Mouse (Mus musculus): ENCODE measurements around the gene Tepsin. TPM values are rescaled to one million over a fixed set of nuclear protein-coding genes. Genes with fewer than 3 reads are reported as not detected.
A peak's percentile ranks its signal among the peaks of the same experiment; 100 is the strongest.

Tepsin gene
- total RNA-seq, 2 experiments from 2014 or later = 4.5 to 5.5 TPM

DNA sequence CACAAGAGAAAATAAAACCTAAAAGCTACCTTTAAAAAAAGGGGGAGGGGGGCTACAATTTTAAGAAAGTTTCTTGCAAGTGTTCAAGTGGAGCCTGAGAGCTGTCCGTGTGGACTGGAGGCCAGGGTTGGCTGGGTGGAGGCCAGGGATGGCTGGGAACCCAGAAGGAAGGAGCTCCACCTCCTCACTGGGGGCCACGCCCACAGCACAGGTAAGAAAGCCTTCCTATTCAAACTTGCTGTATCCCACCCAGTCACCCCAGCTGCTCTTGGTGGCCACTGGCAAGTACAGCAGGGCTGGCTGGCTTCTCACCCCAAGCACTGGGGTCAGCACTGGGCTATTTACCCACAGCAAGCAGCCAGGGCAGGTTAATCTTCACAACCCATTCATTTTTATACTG, 8.5 kb upstream of the Tepsin start:
- intact Hi-C loops (cut with DNase I) = no loop called here
- no peak overlapping the region for H3K27ac ChIP-seq
- DNase-seq = no peak
- no peak overlapping the region for H3K4me3 ChIP-seq
- TF ChIP-seq CTCF (IDR thresholded peaks at IDR 0.05) = no peak

DNA sequence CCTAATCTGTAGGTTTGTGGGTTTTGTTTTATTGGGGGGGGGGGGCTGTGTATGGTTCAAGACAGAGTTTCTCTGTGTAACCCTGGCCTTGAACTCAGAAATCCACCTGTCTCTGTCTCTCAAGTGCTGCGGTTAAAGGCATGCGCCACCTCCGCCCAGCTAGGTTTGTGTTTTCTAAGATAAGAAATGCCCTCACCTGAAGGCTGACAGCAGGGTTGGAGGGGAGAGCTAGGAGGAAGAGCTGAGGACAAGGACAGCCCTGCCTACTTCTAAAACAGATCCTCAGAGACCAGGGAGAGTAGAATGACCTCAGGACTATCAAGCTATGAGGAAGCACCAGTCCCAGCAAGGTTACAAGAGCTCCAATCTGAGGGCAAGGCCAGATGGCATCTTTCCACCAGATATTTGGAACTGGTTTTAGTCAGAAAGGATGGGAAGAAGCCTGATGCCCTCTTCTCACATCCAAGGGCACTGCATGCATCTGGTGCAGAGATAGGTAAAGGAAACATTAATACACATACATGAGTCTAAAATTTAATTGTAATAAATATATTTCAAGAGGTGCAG, 5.0 kb upstream of the Tepsin start:
- H3K27ac ChIP-seq = no peak overlapping the region
- no peak for TF ChIP-seq CTCF (IDR thresholded peaks at IDR 0.05)
- DNase-seq = no peak
- intact Hi-C loops (cut with DNase I) = no loop called here
- H3K4me3 ChIP-seq = no peak overlapping the region

DNA sequence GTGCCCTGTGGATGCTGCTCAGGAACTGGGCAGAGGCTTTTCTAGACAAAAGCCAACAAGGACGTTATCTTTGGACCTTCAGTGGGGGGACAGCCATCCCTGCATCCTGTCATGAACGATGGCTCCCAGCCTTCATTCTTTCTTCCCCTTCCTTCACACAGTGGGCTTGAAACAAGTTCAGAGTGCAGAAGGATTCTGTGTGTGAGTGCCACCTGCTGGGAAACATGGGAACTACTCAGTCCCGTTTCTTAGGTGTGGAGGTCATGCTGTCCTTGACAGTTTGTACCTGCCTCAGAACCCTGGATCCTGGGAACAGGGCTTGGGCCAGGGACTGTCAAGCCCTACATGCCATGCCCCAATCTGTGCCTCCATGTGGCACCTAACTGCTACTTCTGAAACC, 2.5 kb upstream of the Tepsin start:
- intact Hi-C loops (cut with DNase I) = loop anchor here (1.0 kb wide), 1 partner anchor 72 kb away; no protein-coding TSS in a partner anchor
- Histone ChIP-seq H3K27ac (peak overlapping the region; percentile 71), H3K4me3 (no peak overlapping the region)
- DNase-seq = peak; percentile 68
- peak; percentile 83 for TF ChIP-seq CTCF (IDR thresholded peaks at IDR 0.05)

DNA sequence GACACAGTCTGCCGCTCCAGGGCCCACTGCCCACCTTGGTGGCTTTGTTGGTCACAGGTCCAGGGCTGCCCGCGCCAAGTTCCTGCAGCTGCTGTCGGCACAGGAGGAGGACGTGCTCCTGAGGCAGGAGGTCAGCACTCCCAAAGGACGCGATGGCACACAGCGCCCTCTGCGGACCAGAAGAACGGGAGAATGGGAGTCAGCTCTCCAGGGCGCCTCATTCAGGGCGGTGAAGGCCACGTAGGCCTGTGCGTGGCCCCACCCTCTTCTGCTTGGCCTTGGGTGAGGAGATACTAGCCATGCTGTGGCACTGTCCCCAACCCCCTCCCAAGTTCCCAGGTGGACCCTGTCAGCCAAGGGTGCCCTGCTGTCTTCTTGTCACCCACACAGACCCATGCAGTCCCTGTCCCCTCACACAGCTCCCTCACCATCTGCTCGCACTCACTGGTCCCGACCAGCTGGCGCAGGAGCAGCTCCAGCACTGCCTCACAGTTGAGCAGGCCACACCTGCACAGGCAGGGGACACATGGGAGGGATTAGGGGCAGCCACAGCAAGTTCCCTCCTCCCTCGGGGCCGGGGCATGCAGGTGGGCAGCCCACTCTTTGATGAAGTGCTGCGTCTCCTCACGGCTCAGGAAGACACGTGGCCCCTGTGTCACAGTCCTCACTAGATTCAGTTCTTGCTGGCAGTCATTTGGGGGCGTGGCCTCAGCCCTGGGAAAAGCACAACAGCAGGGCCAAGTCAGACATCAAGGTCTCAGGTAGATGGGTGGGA, 5.5 kb downstream of the Tepsin start:
- H3K4me3 ChIP-seq = no peak overlapping the region
- TF ChIP-seq CTCF (IDR thresholded peaks at IDR 0.05) = no peak
- intact Hi-C loops (cut with DNase I) = no loop called here
- no peak overlapping the region for H3K27ac ChIP-seq
- no peak for DNase-seq

DNA sequence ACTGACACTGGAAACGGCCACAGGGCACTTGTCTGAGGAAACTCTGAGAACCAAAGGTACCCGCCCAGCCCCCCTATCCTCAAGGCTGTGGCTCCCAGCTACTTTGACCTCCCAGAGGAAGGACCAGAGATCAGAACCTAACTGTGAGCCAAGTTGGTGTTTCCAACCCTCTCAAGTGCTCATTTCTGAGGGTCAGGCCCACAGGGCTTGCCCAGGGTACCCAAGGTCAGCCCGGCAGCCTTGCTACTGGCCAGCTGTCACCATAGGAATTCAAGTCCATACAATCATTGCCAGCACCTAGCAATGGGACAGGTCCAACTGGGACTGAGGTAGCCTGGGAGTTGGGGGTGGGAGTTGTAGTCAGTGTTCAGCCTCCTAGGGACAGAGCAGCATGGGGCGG, 7.9 kb downstream of the Tepsin start:
- no peak for TF ChIP-seq CTCF (IDR thresholded peaks at IDR 0.05)
- intact Hi-C loops (cut with DNase I) = no loop called here
- no peak overlapping the region for H3K4me3 ChIP-seq

DNA sequence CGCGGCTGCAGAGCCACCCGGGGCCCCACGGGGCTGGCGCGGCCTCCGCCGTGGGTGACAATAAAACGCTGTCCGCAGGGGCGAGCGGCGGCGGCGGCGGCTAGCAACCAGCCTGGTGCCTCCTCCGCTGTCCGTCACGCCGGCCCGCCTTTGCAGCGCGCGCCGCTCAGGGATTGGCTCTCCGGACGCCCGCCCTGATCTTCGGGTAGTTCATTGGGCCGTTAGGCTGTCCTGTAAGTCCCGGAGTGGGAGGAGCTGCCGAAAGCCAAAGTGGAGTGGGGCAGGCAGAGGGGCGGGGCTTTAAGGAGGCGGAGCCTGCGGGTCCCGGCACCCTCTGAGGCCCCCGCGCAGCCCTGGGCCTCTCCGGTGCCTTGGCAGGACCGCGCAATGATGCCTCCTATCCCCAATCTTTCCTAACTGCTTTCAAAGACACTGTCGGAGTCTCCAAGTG, 11.8 kb downstream of the Tepsin start, which contains the start of gene Cep131:
TSS of gene Cep131 (minus strand) at position 126 of the 451 bp plus-strand sequence.
- Histone ChIP-seq H3K4me3 (peak within 1 kb of the TSS; percentile 80), H3K27ac (peak within 1 kb of the TSS; percentile 95)
- peak; percentile 99 for DNase-seq
- TF ChIP-seq CTCF (IDR thresholded peaks at IDR 0.05) = no peak
- intact Hi-C loops (cut with DNase I) = no loop called here

More for the DNA sequence above, 7.9 kb downstream of the Tepsin start:
- H3K27ac ChIP-seq = no peak overlapping the region
- DNase-seq = no peak

DNA sequence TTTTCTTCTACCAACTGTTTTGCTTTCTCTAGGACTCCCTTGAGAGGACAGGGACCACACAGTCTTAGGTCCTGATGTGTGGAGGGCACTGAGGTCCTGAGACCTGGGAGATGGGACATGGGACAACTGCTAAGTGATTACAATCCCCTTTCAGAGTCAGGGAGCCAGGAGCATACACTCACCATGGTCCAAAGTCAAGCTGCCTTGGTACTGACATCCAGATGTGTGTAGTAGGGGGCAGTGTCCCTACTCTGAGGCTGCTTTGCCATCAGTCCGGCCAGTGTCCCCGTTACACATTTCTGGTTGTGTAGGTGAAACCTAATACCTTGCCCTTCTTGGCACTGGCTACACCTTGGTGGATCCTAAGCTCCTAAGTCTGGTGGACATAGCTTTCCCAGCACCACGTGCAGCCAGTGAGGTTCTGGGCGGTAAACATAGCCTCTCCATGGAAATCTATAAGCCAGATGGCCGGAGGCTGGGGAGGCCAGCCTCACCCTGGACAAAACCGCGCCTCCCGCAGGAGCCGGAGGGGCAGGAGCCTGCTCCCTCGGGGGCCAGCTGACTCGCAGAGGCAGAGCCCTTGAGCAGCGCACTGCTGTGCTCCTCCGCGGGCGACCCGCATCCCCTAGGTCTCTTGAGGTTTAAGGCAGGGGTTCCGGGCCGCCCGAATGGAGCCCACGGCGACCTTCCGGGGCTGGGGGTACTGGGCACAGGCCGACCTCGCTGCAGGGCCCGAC, 12.5 kb downstream of the Tepsin start:
- Histone ChIP-seq H3K27ac (peak overlapping the region; percentile 95), H3K4me3 (peak overlapping the region; percentile 80)
- TF ChIP-seq CTCF (IDR thresholded peaks at IDR 0.05) = no peak
- DNase-seq = peak; percentile 73
- intact Hi-C loops (cut with DNase I) = no loop called here

DNA sequence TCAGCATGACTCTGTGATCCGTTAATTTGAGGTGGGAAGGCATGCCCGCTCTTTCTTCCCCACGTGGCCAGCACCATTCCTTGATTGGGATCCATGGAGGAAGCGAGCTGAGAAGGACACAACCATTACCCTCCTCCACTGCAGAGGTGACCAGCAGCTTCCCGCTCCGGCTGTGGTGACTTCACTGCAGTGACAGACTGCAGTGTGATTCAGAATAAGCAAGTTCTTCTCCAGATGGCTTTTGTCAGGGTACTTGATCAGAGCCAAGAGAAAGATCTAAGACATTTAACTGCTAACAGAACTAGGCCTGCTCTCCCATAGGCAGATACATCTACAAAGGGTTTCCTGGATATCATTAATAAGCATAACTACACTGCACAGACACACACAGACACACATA, 18.2 kb downstream of the Tepsin start:
- DNase-seq = no peak
- no peak overlapping the region for H3K4me3 ChIP-seq
- H3K27ac ChIP-seq = no peak overlapping the region
- intact Hi-C loops (cut with DNase I) = no loop called here
- no peak for TF ChIP-seq CTCF (IDR thresholded peaks at IDR 0.05)

DNA sequence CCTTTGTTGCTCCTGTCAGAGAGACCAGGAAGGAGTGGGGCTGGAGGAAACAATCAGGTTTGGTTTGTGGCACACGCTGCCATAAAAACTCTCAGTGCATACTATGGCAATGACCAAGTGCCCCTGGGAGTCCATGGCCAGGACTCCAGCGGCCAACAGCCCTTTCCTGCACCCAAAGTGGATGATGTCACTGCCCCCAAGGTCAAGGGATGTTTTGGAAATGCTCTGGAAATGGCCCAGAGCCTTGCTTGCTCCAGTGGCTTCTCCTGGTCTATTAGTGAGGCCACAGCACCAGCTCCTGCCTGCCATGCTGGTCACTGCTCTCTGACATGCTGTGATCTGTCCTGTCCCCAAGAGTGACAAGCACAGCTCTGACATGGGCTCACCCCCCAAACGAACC, 22.3 kb downstream of the Tepsin start:
- Histone ChIP-seq H3K27ac (no peak overlapping the region), H3K4me3 (no peak overlapping the region)
- intact Hi-C loops (cut with DNase I) = no loop called here
- TF ChIP-seq CTCF (IDR thresholded peaks at IDR 0.05) = no peak
- DNase-seq = no peak

DNA sequence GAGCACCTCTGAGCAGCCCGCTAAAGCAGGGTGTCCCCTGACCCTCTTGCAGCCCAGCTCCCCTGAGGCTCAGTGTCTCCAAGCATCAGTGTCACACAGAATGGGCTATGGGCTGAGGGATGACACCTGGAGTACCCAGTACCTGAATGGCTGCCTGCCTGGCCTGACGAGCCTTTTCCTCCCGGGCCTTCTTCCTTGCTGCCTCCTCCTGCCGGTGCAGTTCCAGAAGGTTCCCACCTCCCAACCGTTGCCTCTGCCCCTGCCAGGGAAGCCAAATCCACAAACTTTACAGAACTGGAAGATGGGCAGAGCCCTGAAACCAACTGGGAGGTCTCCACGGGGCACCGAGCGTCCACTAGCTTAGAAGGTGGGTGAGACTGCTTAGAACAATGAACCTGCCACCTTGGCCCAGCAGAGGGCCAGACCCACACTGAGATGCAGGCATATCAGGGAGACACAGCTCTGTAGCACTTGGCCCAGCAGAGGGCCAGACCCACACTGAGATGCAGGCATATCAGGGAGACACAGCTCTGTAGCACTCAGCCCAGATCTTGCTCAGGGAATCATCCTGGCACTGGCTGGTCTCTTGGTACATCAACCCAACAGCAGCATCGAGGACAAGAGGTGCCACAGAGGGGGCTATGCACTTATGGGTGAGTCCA, 25.4 kb downstream of the Tepsin start:
- Histone ChIP-seq H3K27ac (no peak overlapping the region), H3K4me3 (no peak overlapping the region)
- intact Hi-C loops (cut with DNase I) = no loop called here
- no peak for DNase-seq
- TF ChIP-seq CTCF (IDR thresholded peaks at IDR 0.05) = no peak

DNA sequence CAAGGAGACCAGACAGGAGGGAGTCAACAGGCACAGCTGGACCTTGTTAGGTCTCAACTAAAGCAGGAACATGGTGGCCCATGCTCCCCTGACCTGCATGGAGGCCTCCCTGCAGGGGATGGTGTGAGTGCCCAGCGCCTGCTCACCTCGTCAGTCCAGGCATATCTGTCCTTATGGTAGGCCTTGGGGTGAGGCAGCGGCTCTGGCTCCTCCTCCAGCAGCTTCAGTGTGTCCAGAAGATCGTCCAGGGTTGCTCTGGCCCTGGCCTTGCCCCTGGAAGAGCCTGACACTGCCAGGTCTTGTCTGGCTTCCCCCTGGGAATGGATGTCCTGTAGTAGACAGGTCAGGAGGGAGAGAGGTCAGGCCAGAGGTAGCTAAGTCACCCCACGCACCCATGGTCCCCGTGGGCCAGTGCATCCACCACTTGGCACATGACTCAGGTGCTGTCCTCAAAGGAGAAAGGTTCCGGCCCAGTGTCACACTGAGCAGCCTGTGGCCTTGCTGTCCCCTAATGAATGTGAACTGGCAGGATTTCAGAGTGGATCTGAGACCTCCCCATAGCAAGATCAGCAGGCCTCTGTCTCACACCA, 26.7 kb downstream of the Tepsin start:
- H3K27ac ChIP-seq = no peak overlapping the region
- DNase-seq = no peak
- TF ChIP-seq CTCF (IDR thresholded peaks at IDR 0.05) = no peak
- intact Hi-C loops (cut with DNase I) = no loop called here
- no peak overlapping the region for H3K4me3 ChIP-seq

DNA sequence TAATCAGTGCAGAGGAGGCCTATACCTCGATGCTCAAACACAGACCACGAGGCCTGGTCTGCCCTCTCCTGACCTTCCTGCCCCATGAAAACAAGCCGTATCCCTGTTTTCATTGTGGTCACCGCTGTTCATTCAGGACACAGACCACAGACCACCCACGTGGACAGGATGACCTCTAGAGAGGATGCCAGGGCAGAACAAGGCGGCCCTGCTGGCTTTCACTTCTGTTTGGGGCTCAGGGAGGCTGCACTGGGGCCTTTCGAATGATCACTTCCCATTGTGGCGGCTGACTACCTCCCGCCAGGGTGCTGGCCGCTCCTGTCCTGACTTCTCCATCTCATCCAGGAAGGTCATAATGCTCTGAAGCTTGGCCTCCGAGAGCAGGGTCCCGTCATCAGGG, 27.5 kb downstream of the Tepsin start:
- no peak for TF ChIP-seq CTCF (IDR thresholded peaks at IDR 0.05)
- no peak for DNase-seq

More for the DNA sequence above, 27.5 kb downstream of the Tepsin start:
- H3K27ac ChIP-seq = no peak overlapping the region
- intact Hi-C loops (cut with DNase I) = no loop called here
- H3K4me3 ChIP-seq = no peak overlapping the region

All from gastrocnemius, adult 2 months (tissue).